Mouse (Mus musculus) right cerebral cortex, postnatal 14 days (tissue): Measurements from ENCODE around the gene Tmem199.
A peak's percentile ranks its signal among the peaks of the same experiment; 100 is the strongest.

Source experiments
- DNase-seq: peaks from one replicate; pipeline ENCODE4 v3.0.0; 2022

Gene Tmem199

DNA sequence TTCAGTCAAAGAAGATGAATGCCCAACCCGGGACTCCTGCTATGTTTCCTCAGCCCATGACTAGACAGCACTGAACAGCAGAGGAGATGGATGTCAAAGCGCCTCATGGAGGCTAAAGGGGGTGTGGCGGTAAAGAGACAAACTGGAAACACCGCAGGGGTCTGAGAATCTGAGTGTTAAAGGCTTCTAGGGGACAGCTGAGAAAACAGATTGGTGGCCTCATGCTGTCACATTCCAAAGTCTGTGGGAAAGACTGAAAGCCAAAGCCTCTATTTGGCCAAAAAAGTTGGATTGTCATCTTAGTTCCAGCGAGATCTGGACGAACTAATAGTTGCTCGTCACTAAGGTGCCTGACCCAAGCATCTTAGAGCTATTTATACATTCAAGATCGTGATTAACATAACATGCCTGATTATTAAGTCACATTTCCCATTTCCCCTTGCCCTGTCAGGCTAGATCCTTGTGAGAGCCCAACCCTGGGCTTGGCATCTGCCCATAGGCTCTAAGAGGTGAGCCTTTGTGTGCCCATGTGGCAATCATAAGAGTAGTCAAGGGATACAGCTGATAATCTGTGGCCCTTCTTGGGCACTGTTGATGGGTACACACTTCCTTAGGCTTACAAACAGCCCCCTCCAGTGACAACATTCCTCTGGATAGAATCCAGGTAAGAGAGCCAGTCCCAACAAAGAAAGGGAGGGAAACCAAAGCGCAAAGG lies 11.4 kb upstream of the Tmem199 start:
- DNase-seq = no peak

DNA sequence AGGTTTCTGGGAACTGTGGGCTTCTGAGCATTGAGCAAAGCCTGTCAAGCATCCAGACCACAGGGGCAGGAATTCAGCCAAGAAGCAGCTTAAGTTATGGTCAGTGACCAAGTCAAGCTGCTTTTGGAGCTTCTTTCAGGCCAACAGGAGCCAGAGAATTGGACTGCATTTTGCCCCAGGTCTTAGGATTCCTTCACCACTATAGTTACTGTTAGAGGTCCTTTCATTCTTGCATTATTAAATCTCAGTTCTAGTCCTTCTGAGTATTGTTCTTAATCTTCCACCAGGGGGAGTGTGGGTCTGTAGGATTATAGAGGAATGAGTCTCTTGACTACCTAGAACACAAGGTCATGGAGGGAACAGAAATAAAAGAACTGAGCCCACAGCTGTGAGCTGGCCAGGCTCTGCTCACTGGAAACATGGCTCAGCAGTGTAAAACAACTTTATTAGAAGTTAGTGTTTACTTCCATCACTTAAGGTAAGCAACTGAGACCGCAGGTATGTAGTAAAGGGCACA lies 10.6 kb upstream of the Tmem199 start:
- no peak for DNase-seq

- DNase-seq = no peak
These were observed 9.9 kb upstream of the Tmem199 start for GRCm38 (mm10) chr11:78521880-78522279.

DNA sequence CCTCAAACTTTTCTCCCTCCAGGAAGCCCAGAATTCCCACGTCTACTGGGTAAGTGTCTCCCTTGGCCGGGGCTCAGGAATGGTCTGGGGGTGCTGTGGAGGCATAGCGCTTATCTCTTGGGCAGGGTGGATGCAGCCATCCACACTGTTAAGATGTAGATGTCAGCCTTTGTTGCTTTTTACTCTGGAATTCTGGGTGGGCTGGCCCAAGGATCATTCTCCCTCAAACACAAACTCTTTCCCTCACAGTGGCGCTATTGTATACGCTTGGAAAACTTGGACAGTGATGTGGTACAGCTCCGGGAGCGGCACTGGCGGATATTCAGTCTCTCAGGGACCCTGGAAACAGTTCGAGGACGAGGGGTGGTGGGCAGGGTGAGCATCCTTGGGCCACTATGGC lies 7.0 kb upstream of the Tmem199 start:
- DNase-seq = no peak

- DNase-seq = no peak
These were observed 3.8 kb upstream of the Tmem199 start for GRCm38 (mm10) chr11:78515549-78516325.

- no peak for DNase-seq
These were observed 1.3 kb upstream of the Tmem199 start for GRCm38 (mm10) chr11:78513106-78513790.

DNA sequence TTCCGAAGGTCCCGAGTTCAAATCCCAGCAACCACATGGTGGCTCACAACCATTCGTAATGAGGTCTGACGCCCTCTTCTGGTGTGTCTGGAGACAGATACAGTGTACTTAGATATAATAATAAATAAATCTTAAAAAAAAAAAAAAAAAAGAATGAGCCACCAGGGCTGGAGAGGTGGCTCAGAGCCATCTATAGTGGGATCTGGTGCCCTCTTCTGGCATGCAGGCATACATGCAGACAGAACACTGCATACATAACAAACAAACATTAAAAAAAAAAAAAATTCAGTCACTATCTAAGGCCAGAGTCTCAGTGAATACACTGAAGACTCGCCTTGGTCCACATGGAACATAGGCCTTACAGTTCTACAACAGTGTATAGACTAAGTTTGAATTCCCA lies 2.8 kb downstream of the Tmem199 start:
- DNase-seq = no peak

GRCm38 (mm10) chr11:78505430-78505829 lies 6.5 kb downstream of the Tmem199 start:
- no peak for DNase-seq

DNA sequence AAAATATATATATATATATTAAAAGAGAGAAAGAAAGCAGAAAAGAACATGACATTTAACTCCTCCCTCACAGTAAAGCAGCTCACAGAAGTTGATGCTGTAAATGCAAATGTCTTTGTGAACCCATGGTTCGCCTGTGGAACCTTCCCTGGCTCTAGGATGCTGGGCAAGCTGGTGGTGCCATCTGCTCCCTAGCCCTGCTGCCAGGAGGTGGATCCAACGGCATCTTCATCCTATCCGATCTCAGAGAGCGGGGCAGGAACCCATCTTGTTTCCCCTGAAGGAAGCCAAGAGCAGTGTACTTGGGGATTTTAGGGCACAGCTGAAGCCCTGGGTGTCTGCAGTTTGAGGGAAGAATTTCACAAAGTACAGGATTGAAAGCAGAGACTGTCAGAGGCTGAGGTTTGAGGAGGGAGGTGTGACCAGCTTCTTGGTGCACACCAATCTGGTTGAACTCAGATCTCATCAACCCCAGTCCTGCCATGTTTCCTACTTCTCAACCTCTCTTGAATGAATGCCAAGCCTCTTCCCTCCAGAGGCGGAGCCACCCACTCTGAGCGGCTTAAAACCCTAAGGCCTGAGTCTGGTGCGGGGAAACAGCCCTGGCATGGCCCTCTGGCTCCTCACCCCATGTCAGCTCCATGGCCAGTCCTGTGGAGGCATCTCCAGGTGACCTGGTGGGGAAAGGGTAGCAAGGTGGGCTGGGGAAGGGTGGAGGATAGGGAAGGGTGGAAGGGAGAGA lies 8.9 kb downstream of the Tmem199 start, which contains the start of gene Sebox:
Gene Sebox (plus strand): TSS at position 539 of the 742 bp plus-strand sequence.
- DNase-seq = no peak

- DNase-seq = no peak
These were observed 10.4 kb downstream of the Tmem199 start for GRCm38 (mm10) chr11:78501529-78501928.

- DNase-seq = no peak
These were observed 11.3 kb downstream of the Tmem199 start for GRCm38 (mm10) chr11:78500623-78501202.

GRCm38 (mm10) chr11:78499543-78499942 lies 12.4 kb downstream of the Tmem199 start:
- no peak for DNase-seq

GRCm38 (mm10) chr11:78499004-78499403 lies 13.0 kb downstream of the Tmem199 start, which contains the start of gene Vtn:
Gene Vtn (plus strand): TSS chr11:78499091.
- no peak for DNase-seq

DNA sequence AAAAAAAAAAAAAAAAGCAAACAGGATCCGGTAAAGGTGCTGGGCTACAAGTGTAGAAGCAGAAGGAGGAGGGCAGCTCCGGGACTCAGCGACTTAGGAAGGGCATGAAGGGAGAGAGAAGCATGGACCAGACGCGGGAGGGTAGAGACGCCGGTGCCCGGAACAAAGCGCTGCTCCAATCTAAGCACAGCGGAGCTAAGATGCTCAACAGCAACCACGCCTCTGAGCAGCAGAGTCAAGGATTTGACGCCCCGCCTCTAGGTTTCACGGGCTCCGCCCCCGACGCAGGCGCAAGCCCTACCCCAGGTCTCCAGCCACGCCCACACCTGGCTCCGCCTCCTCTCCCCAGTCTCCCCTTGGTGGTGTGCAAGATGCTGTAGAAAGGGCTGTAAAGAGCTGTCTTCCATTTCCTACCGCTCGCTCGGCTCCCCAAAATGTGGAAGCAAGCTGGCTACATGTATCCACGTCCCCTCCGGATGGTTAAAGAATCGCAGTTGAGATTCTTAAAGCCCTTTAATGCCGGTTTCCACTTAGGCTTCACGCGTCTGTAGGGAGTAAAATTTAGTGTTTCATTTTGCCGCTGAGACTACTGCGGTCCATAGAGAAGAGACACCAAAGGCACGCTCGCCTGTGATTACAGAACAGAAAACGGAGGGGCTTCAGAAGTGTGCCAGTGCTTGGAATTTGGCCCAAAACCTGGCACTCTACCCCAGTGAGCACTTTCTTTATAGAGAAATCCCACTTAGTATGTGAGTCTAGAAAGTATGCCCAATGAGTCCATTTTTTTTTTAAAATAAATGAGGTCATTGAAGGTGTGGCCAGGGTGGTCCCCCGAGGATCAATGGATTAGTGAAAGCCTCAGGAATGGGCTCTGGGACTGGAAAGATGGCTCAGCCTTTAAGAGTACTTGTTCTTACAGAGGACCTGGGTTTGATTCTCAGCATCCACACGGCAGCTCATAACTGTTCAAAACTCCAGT lies 14.1 kb downstream of the Tmem199 start, which contains the start of gene Sarm1:
Gene Sarm1 (minus strand): TSS at position 211 of the 979 bp plus-strand sequence.
- peak; percentile 93 for DNase-seq

DNA sequence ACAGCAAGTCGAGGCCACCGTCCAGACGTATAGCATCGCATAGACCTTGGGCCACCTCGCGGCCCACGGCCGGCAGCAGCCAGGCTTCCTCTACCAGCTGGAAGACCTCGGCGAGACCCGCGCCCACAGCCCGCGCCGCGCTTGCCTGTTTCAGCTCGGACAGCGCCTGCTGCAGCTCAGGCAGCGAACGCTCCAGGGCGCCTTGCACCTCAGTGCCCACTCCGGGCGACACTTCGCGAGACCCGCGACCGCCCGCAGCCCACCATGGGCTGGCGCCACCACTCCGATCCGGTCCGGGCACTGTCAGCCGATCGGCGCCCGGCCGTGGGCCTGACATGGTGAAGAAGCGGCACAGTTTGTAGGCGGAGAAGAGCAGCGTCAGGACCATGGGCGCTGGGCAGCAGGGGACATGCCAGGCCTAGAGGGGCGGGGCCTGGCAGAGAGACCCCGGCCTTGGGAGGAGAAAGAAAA lies 14.9 kb downstream of the Tmem199 start:
- peak; percentile 52 for DNase-seq

- DNase-seq = no peak
These were observed 16.1 kb downstream of the Tmem199 start for GRCm38 (mm10) chr11:78495904-78496303.

DNA sequence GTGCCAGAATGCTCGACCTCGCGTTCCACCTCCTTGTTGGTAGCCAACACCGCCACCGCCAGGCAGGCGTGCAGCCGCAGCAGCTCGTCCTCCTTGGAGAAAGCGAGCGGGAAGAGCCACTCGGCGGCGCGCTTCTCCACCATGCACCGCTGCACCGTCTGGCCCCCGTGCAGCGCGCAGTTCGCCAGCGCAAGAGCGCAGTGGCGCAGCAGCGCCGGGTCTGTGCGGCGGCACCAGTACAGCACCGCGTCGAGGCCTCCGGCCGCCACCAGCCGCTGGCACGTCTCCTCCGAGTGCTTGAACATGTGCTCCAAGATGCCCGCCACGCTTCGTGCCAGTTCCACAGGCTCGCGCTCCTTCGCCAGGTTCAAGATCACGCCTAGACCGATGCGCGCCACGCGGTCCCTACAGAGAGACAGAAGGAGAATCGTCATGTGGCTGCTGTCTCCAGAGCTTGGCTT lies 21.2 kb downstream of the Tmem199 start:
- peak; percentile 61 for DNase-seq

- DNase-seq = peak; percentile 73
These were observed 23.8 kb downstream of the Tmem199 start for GRCm38 (mm10) chr11:78488168-78488567.

DNA sequence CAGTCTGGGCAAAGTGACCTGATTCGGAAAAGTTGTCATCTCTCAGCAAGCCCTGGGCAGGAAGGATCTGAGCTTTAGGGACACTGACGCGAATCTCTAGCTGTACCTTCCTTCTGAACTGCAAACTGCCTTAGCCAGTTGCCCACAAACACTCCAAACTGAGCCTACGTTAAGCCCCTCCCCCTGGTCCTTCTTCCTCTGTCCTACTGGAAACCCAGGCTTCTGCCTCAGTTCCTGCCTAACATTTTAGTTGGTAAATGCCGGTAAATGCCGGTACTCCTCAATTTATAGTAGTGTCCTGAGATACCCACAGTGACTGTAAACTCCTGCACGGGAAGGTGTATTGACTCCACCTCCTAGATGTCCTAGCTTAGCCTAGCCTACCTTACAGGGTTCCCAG lies 28.3 kb downstream of the Tmem199 start:
- no peak for DNase-seq

GRCm38 (mm10) chr11:78475289-78475688 lies 36.7 kb downstream of the Tmem199 start:
- DNase-seq = no peak
